Mouse (Mus musculus): ENCODE results near the gene Mycbp. TPM values are rescaled to one million over a fixed set of nuclear protein-coding genes. Genes with fewer than 3 reads are reported as not detected.

Mycbp gene
- 40.1 TPM for polyA plus RNA-seq (2014; fragmentation: Illumina TruSeq; extraction: RNeasy Lipid Tissue Mini Kit (QIAGEN cat#74804); ENCODE audit: low read depth, low replicate concordance)

GRCm38 (mm10) chr4:123904333-123905125 is at the start of gene Mycbp:
Mycbp (plus strand) TSS chr4:123904832.

GRCm38 (mm10) chr4:123859379-123859778 is 45.3 kb upstream of the Mycbp start, which contains the start of gene 4933427I04Rik:
4933427I04Rik (plus strand) TSS chr4:123859679.

GRCm38 (mm10) chr4:123916748-123917547 is 12.3 kb downstream of the Mycbp start, which contains the start of gene Rragc:
Rragc (plus strand) TSS chr4:123917446.

GRCm38 (mm10) chr4:123917548-123918140 is 13.0 kb downstream of the Mycbp start, which contains the start of gene 4930535I16Rik:
4930535I16Rik (minus strand) TSS chr4:123918022.

Other genes starting within 250 kb of the Mycbp start
- 50.5 TPM for gene Macf1, start 220.5 kb upstream of the Mycbp start, polyA plus RNA-seq (2014; fragmentation: Illumina TruSeq; extraction: RNeasy Lipid Tissue Mini Kit (QIAGEN cat#74804); ENCODE audit: low read depth, low replicate concordance)
- 40.2 TPM for gene Ndufs5, start 186.6 kb upstream of the Mycbp start, polyA plus RNA-seq (2014; fragmentation: Illumina TruSeq; extraction: RNeasy Lipid Tissue Mini Kit (QIAGEN cat#74804); ENCODE audit: low read depth, low replicate concordance)
- gene Akirin1, start 154.5 kb upstream of the Mycbp start, polyA plus RNA-seq (2014; fragmentation: Illumina TruSeq; extraction: RNeasy Lipid Tissue Mini Kit (QIAGEN cat#74804); ENCODE audit: low read depth, low replicate concordance): 41.5 TPM
- not detected for gene Rhbdl2, start 117.0 kb upstream of the Mycbp start, polyA plus RNA-seq (2014; fragmentation: Illumina TruSeq; extraction: RNeasy Lipid Tissue Mini Kit (QIAGEN cat#74804); ENCODE audit: low read depth, low replicate concordance)
- not detected for gene 4933427I04Rik, start 45.2 kb upstream of the Mycbp start, polyA plus RNA-seq (2014; fragmentation: Illumina TruSeq; extraction: RNeasy Lipid Tissue Mini Kit (QIAGEN cat#74804); ENCODE audit: low read depth, low replicate concordance)
- 83.6 TPM for gene Rragc, start 12.6 kb downstream of the Mycbp start, polyA plus RNA-seq (2014; fragmentation: Illumina TruSeq; extraction: RNeasy Lipid Tissue Mini Kit (QIAGEN cat#74804); ENCODE audit: low read depth, low replicate concordance)
- gene 4930535I16Rik, start 13.2 kb downstream of the Mycbp start, polyA plus RNA-seq (2014; fragmentation: Illumina TruSeq; extraction: RNeasy Lipid Tissue Mini Kit (QIAGEN cat#74804); ENCODE audit: low read depth, low replicate concordance): not detected